Mouse (Mus musculus): ENCODE results near the gene Btk. TPM values are rescaled to one million over a fixed set of nuclear protein-coding genes. Genes with fewer than 3 reads are reported as not detected.

Gene Btk
- total RNA-seq (2015) (54.9 and 56.9 TPM in 2 replicates), total RNA-seq (2017) (57.7 and 63.3 TPM in 2 replicates)

- peak; percentile 41 for ATAC-seq (ENCODE audit: poor library complexity, severe bottlenecking)
Observed at GRCm38 (mm10) chrX:134582888-134583669, at the start of gene Btk. Btk (minus strand) TSS chrX:134583570.

- no peak; the same call in 1 of the 2 replicates for ATAC-seq (ENCODE audit: poor library complexity, severe bottlenecking)
Observed at GRCm38 (mm10) chrX:134632710-134633109, 49.3 kb upstream of the Btk start.

GRCm38 (mm10) chrX:134628200-134628599 is 44.8 kb upstream of the Btk start:
- ATAC-seq (ENCODE audit: poor library complexity, severe bottlenecking) = no peak

- ATAC-seq (ENCODE audit: poor library complexity, severe bottlenecking) = no peak
Observed at GRCm38 (mm10) chrX:134623350-134623749, 40.0 kb upstream of the Btk start.

GRCm38 (mm10) chrX:134621685-134622084 is 38.3 kb upstream of the Btk start:
- no peak for ATAC-seq (ENCODE audit: poor library complexity, severe bottlenecking)

- ATAC-seq (ENCODE audit: poor library complexity, severe bottlenecking) = no peak
Observed at GRCm38 (mm10) chrX:134620254-134620865, 37.0 kb upstream of the Btk start.

GRCm38 (mm10) chrX:134619695-134620094 is 36.3 kb upstream of the Btk start:
- ATAC-seq (ENCODE audit: poor library complexity, severe bottlenecking) = no peak

- ATAC-seq (ENCODE audit: poor library complexity, severe bottlenecking) = 0 out of 2 replicates have a peak, but pooled peaks have one; percentile 47
Observed at GRCm38 (mm10) chrX:134614306-134614705, 30.9 kb upstream of the Btk start.

- peak; percentile 79 for ATAC-seq (ENCODE audit: poor library complexity, severe bottlenecking)
Observed at GRCm38 (mm10) chrX:134612285-134612959, 29.1 kb upstream of the Btk start.

- ATAC-seq (ENCODE audit: poor library complexity, severe bottlenecking) = no peak
Observed at GRCm38 (mm10) chrX:134610984-134611383, 27.6 kb upstream of the Btk start.

GRCm38 (mm10) chrX:134609472-134609871 is 26.1 kb upstream of the Btk start:
- ATAC-seq (ENCODE audit: poor library complexity, severe bottlenecking) = peak; percentile 50

GRCm38 (mm10) chrX:134601380-134602120 is 18.2 kb upstream of the Btk start:
- ATAC-seq (ENCODE audit: poor library complexity, severe bottlenecking) = peak; percentile 47

GRCm38 (mm10) chrX:134600659-134601379 is 17.4 kb upstream of the Btk start, which contains the start of the genes Gla and Hnrnph2:
Gla (minus strand) TSS chrX:134601125.
Hnrnph2 (plus strand) TSS chrX:134601179.
- peak; percentile 84 for ATAC-seq (ENCODE audit: poor library complexity, severe bottlenecking)

- peak; percentile 45 for ATAC-seq (ENCODE audit: poor library complexity, severe bottlenecking)
Observed at GRCm38 (mm10) chrX:134599922-134600565, 16.7 kb upstream of the Btk start.

GRCm38 (mm10) chrX:134589836-134590235 is 6.5 kb upstream of the Btk start:
- ATAC-seq (ENCODE audit: poor library complexity, severe bottlenecking) = no peak

- no peak for ATAC-seq (ENCODE audit: poor library complexity, severe bottlenecking)
Observed at GRCm38 (mm10) chrX:134588997-134589396, 5.6 kb upstream of the Btk start.

GRCm38 (mm10) chrX:134588261-134588660 is 4.9 kb upstream of the Btk start:
- no peak for ATAC-seq (ENCODE audit: poor library complexity, severe bottlenecking)

GRCm38 (mm10) chrX:134586447-134586846 is 3.1 kb upstream of the Btk start:
- ATAC-seq (ENCODE audit: poor library complexity, severe bottlenecking) = no peak
